In the genomic region with DNA sequence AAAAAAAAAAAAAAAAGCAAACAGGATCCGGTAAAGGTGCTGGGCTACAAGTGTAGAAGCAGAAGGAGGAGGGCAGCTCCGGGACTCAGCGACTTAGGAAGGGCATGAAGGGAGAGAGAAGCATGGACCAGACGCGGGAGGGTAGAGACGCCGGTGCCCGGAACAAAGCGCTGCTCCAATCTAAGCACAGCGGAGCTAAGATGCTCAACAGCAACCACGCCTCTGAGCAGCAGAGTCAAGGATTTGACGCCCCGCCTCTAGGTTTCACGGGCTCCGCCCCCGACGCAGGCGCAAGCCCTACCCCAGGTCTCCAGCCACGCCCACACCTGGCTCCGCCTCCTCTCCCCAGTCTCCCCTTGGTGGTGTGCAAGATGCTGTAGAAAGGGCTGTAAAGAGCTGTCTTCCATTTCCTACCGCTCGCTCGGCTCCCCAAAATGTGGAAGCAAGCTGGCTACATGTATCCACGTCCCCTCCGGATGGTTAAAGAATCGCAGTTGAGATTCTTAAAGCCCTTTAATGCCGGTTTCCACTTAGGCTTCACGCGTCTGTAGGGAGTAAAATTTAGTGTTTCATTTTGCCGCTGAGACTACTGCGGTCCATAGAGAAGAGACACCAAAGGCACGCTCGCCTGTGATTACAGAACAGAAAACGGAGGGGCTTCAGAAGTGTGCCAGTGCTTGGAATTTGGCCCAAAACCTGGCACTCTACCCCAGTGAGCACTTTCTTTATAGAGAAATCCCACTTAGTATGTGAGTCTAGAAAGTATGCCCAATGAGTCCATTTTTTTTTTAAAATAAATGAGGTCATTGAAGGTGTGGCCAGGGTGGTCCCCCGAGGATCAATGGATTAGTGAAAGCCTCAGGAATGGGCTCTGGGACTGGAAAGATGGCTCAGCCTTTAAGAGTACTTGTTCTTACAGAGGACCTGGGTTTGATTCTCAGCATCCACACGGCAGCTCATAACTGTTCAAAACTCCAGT, we compare ENCODE assay signal across 8 mouse cellular contexts. TPM values are rescaled to one million over a fixed set of nuclear protein-coding genes. Genes with fewer than 3 reads are reported as not detected.
DNase-seq lines count a peak whose midpoint lies in the region; ATAC-seq and TF ChIP-seq lines count a peak whose summit lies in the region.

A gene (minus strand): TSS at position 211 of the 979 bp plus-strand sequence.

- DNase-seq in ZHBTc4 (ENCODE audit: low read depth, low spot score): peak; percentile 98
- peak; percentile 96 for DNase-seq in gastrocnemius, adult 2 months
- DNase-seq in hindlimb bud, embryonic 11.5 days (ENCODE audit: extremely low spot score, low read depth, low spot score): peak; percentile 91
- DNase-seq in left cerebral cortex, adult 8-10 months (ENCODE audit: low spot score in 2 of 2): peak; percentile 85 to 95
- DNase-seq in right cerebral cortex, postnatal 10 days (ENCODE audit: low spot score in 2 of 2): peak; percentile 97
- peak; percentile 86 for DNase-seq in urinary bladder, postnatal 25 days (ENCODE audit: low spot score)

- no peak for TF ChIP-seq CTCF in gastrocnemius, adult 2 months (IDR thresholded peaks at IDR 0.05)

- peak within 1 kb of the TSS; percentile 81 for H3K4me3 ChIP-seq in gastrocnemius, adult 2 months
- peak within 1 kb of the TSS; percentile 90 for H3K4me3 ChIP-seq in megakaryocyte, embryonic 14.5 days (replicated peaks)

- H3K4me1 ChIP-seq in megakaryocyte, embryonic 14.5 days: peaks cover 21% of the 10 kb centered on the region

- H3K9me3 ChIP-seq in megakaryocyte, embryonic 14.5 days: 0 out of 2 replicates have a peak, but pooled peaks cover 8% of the 10 kb centered on the region

- peaks cover 81% of the 10 kb centered on the region for H3K27me3 ChIP-seq in megakaryocyte, embryonic 14.5 days (replicated peaks)

- intact Hi-C loops in gastrocnemius, adult 2 months (cut with DNase I): no loop called here

- H3K27ac ChIP-seq in gastrocnemius, adult 2 months: peak within 1 kb of the TSS; percentile 65

- peak; percentile 96 for ATAC-seq in common myeloid progenitor, adult 5-6 weeks (replicated peaks; ENCODE audit: low read depth, poor library complexity, severe bottlenecking)

- H3K36me3 ChIP-seq in megakaryocyte, embryonic 14.5 days (replicated peaks; ENCODE audit: low read length): no peaks in the 10 kb centered on the region

RNA-seq across cellular contexts. Expression of the gene that starts here (rescaled TPM):
- not detected in 2 replicates for total RNA-seq in common myeloid progenitor, adult 5-6 weeks (2017)
- under 1 TPM; 0.64 to 0.71 TPM for total RNA-seq in gastrocnemius, adult 2 months (2021)
- 10 to 100 TPM; 32.1 to 36.7 (median 33.1) TPM for total RNA-seq in left cerebral cortex, adult 8-10 months (2022)
- polyA plus RNA-seq in megakaryocyte, embryonic 14.5 days (2012; ENCODE audit: insufficient read depth, low replicate concordance): 0.40 TPM in 1 of 2 replicates, not detected in the other

Comparison
In these comparisons a context has a peak if more than half of its experiments do, and no peak if none do; other contexts are left out.
1. Peak in every context shown above with its lines: DNase-seq, ATAC-seq, H3K4me3 ChIP-seq and H3K27ac ChIP-seq.
2. RNA of the gene that starts here (total RNA-seq): 32.1 to 36.7 TPM in left cerebral cortex, adult 8-10 months; 0.64 to 0.71 TPM in gastrocnemius, adult 2 months and not detected in common myeloid progenitor, adult 5-6 weeks; every median in the first group is over 10 times any median in the second.
3. Peak in ATAC-seq in common myeloid progenitor, adult 5-6 weeks; RNA of the gene not detected or under 1 TPM.
4. Peak in DNase-seq, H3K4me3 ChIP-seq and H3K27ac ChIP-seq in gastrocnemius, adult 2 months; RNA of the gene not detected or under 1 TPM.